Mouse (Mus musculus) small intestine, adult 2 months (tissue): ENCODE measurements at regions not wholly inside any gene's neighbourhood (a gene's known extent, or its start where the extent isn't known, plus 50 kb on each side); places are given as distances from the start of the nearest gene placed in this dataset.

ENCODE experiments used
- CTCF ChIP-seq: fragments of 200-500 bp; IDR thresholded peaks from 2 replicates; pipeline ENCODE4 v1.5.1; 2012; ENCODE audit warnings: low read depth, mild to moderate bottlenecking, control low read depth, inconsistent platforms, low read length, moderate library complexity, mixed read lengths; ENCODE audit not compliant: insufficient replicate concordance, insufficient read length; ENCODE audit errors: extremely low read depth
- POLR2A ChIP-seq: fragments of 200-500 bp; IDR thresholded peaks from 2 replicates; pipeline ENCODE4 v1.6.1; 2012; ENCODE audit warnings: low read depth, mild to moderate bottlenecking, control low read depth, inconsistent platforms, low read length, moderate library complexity

DNA sequence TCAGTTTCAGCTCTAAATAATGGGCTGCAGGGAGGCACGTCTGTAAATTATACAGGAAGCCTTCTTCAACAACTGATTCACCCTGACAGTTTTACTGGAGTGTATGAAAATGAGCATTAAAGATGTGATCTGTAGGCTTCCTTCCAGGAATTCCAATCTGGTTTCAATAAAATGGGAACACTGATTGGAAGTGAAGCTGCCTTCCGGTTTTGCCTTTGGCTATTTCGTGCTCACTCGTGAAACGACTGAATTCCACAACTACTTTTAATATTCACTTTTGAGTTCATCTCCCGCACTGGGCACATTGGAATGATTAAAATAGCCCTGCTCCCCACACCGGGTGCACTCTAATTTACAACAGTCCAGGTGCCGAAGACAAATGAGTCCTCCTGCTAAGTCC is 286.2 kb upstream of the Mki67 start:
- TF ChIP-seq CTCF (no peak), POLR2A (no peak)
